Mouse (Mus musculus) erythroblast, embryonic 14.5 days (primary cell): ENCODE results near the gene Mrgpra6. TPM values are rescaled to one million over a fixed set of nuclear protein-coding genes. Genes with fewer than 3 reads are reported as not detected.

Source experiments
- H3K27me3 ChIP-seq: 2 replicates; pipeline ENCODE4 v1.6.1; 2012; ENCODE audit warnings: inconsistent platforms; ENCODE audit not compliant: control insufficient read depth
- H3K36me3 ChIP-seq: 2 replicates; pipeline ENCODE4 v1.6.1; 2012; ENCODE audit warnings: mild to moderate bottlenecking, inconsistent platforms; ENCODE audit not compliant: control insufficient read depth
- H3K4me1 ChIP-seq: 2 replicates; pipeline ENCODE4 v1.6.1; 2012; ENCODE audit warnings: inconsistent platforms; ENCODE audit not compliant: control insufficient read depth
- H3K4me3 ChIP-seq: replicated peaks from 2 replicates; pipeline ENCODE3; 2012; ENCODE audit warnings: moderate library complexity, mild to moderate bottlenecking, inconsistent platforms
- H3K9me3 ChIP-seq: 2 replicates; pipeline ENCODE4 v1.6.1; 2012; ENCODE audit warnings: low read length, inconsistent platforms, mixed read lengths; ENCODE audit not compliant: control insufficient read depth
- GATA1 ChIP-seq: IDR thresholded peaks from 2 replicates; pipeline ENCODE4 v1.6.1; 2012; ENCODE audit warnings: low read length, inconsistent platforms, mixed read lengths
- TAL1 ChIP-seq: IDR thresholded peaks from 3 replicates; pipeline ENCODE4 v1.6.1; 2012; ENCODE audit warnings: low read length, inconsistent platforms, mixed read lengths
- polyA plus RNA-seq: library from polyadenylated mRNA; stranded (reverse); fragments of >175 nt; gene quantifications from 2 replicates; pipeline ENCODE4 v1.2.3, GENCODE M21; 2012

The Mrgpra6 gene
- polyA plus RNA-seq: not detected in 2 replicates

- no peaks in the 10 kb centered on the region for H3K4me1 ChIP-seq
- no peaks in the 10 kb centered on the region for H3K36me3 ChIP-seq
- no peaks in the 10 kb centered on the region for H3K9me3 ChIP-seq
- no peak within 1 kb of the TSS for H3K4me3 ChIP-seq
- no peaks in the 10 kb centered on the region for H3K27me3 ChIP-seq
- no peak for TF ChIP-seq TAL1
- TF ChIP-seq GATA1: no peak
Observed at GRCm38 (mm10) chr7:47204830-47205229, at the start of gene Mrgpra6. Gene Mrgpra6, minus strand, starts transcription at chr7:47204920.

GRCm38 (mm10) chr7:47252770-47253169 lies 48.0 kb upstream of the Mrgpra6 start, which contains the start of gene Mrgpra9:
Gene Mrgpra9, minus strand, starts transcription at chr7:47252848.
- no peaks in the 10 kb centered on the region for H3K36me3 ChIP-seq
- H3K4me3 ChIP-seq: no peak within 1 kb of the TSS
- no peaks in the 10 kb centered on the region for H3K4me1 ChIP-seq
- no peaks in the 10 kb centered on the region; the same call in 1 of the 2 replicates for H3K9me3 ChIP-seq
- H3K27me3 ChIP-seq: no peaks in the 10 kb centered on the region
- no peak for TF ChIP-seq GATA1
- no peak for TF ChIP-seq TAL1

GRCm38 (mm10) chr7:47244658-47245057 lies 39.9 kb upstream of the Mrgpra6 start:
- Histone ChIP-seq H3K9me3 (peaks cover 2% of the 10 kb centered on the region; the same call in 1 of the 2 replicates), H3K27me3 (no peaks in the 10 kb centered on the region), H3K36me3 (no peaks in the 10 kb centered on the region), H3K4me1 (no peaks in the 10 kb centered on the region), H3K4me3 (no peak overlapping the region)
- TF ChIP-seq TAL1 (no peak), GATA1 (no peak)

GRCm38 (mm10) chr7:47195271-47195670 lies 9.4 kb downstream of the Mrgpra6 start:
- Histone ChIP-seq H3K9me3 (peaks cover 5% of the 10 kb centered on the region; the same call in 1 of the 2 replicates), H3K4me3 (no peak overlapping the region), H3K27me3 (no peaks in the 10 kb centered on the region), H3K4me1 (no peaks in the 10 kb centered on the region), H3K36me3 (no peaks in the 10 kb centered on the region)
- no peak for TF ChIP-seq GATA1
- TF ChIP-seq TAL1: no peak

GRCm38 (mm10) chr7:47170814-47171213 lies 33.9 kb downstream of the Mrgpra6 start:
- no peaks in the 10 kb centered on the region for H3K36me3 ChIP-seq
- TF ChIP-seq GATA1: no peak
- no peak for TF ChIP-seq TAL1

GRCm38 (mm10) chr7:47165028-47165427 lies 39.7 kb downstream of the Mrgpra6 start:
- no peak for TF ChIP-seq GATA1
- no peak for TF ChIP-seq TAL1
- Histone ChIP-seq H3K4me1 (no peaks in the 10 kb centered on the region), H3K4me3 (no peak overlapping the region), H3K27me3 (no peaks in the 10 kb centered on the region), H3K36me3 (no peaks in the 10 kb centered on the region), H3K9me3 (no peaks in the 10 kb centered on the region)

More at GRCm38 (mm10) chr7:47170814-47171213, 33.9 kb downstream of the Mrgpra6 start:
- Histone ChIP-seq H3K27me3 (no peaks in the 10 kb centered on the region), H3K4me1 (no peaks in the 10 kb centered on the region), H3K4me3 (no peak overlapping the region), H3K9me3 (no peaks in the 10 kb centered on the region)

GRCm38 (mm10) chr7:47163203-47163602 lies 41.5 kb downstream of the Mrgpra6 start:
- Histone ChIP-seq H3K27me3 (no peaks in the 10 kb centered on the region), H3K36me3 (no peaks in the 10 kb centered on the region), H3K4me3 (no peak overlapping the region), H3K9me3 (no peaks in the 10 kb centered on the region), H3K4me1 (no peaks in the 10 kb centered on the region)
- TF ChIP-seq TAL1 (no peak), GATA1 (no peak)

- H3K36me3 ChIP-seq: no peaks in the 10 kb centered on the region
- no peaks in the 10 kb centered on the region for H3K4me1 ChIP-seq
- H3K27me3 ChIP-seq: no peaks in the 10 kb centered on the region
- no peak overlapping the region for H3K4me3 ChIP-seq
- no peak for TF ChIP-seq TAL1
- no peak for TF ChIP-seq GATA1
- no peaks in the 10 kb centered on the region for H3K9me3 ChIP-seq
Observed at GRCm38 (mm10) chr7:47158451-47158850, 46.3 kb downstream of the Mrgpra6 start.

GRCm38 (mm10) chr7:47157743-47158142 lies 47.0 kb downstream of the Mrgpra6 start:
- no peaks in the 10 kb centered on the region for H3K36me3 ChIP-seq
- no peak for TF ChIP-seq GATA1
- no peak for TF ChIP-seq TAL1
- H3K27me3 ChIP-seq: no peaks in the 10 kb centered on the region
- no peaks in the 10 kb centered on the region for H3K9me3 ChIP-seq
- no peaks in the 10 kb centered on the region for H3K4me1 ChIP-seq
- no peak overlapping the region for H3K4me3 ChIP-seq

- no peaks in the 10 kb centered on the region for H3K9me3 ChIP-seq
- TF ChIP-seq GATA1 (no peak), TAL1 (no peak)
- no peaks in the 10 kb centered on the region for H3K36me3 ChIP-seq
- no peaks in the 10 kb centered on the region for H3K27me3 ChIP-seq
- H3K4me3 ChIP-seq: no peak overlapping the region
- no peaks in the 10 kb centered on the region for H3K4me1 ChIP-seq
Observed at GRCm38 (mm10) chr7:47155849-47156248, 48.9 kb downstream of the Mrgpra6 start.
